Comparison of ENCODE assay signal across 22 mouse cellular contexts in genomic region chr17:73082506-73083196, GRCm38 (mm10). TPM values are rescaled to one million over a fixed set of nuclear protein-coding genes. Genes with fewer than 3 reads are reported as not detected.
DNase-seq lines count a peak whose midpoint lies in the region; ATAC-seq lines count a peak whose summit lies in the region.
"Had no signal": no experiment of that assay in that cellular context is flagged by ENCODE, and none has a peak within 500 bp of the region (broad histone marks: within the 10 kb centered on the region; RNA-seq: fewer than 3 reads in every experiment).

No protein-coding gene starts in this region.

- no peak overlapping the region for H3K4me2 ChIP-seq in embryonic facial prominence, embryonic 11.5 days (ENCODE audit: low read depth, low read length)
- no peak overlapping the region for H3K4me2 ChIP-seq in heart, embryonic 14.5 days (ENCODE audit: low read length)
- H3K4me2 ChIP-seq in kidney, embryonic 15.5 days, result no peak overlapping the region
- H3K4me2 ChIP-seq: lung, embryonic 15.5 days; midbrain, embryonic 13.5 days had no signal

- peak; percentile 15 for DNase-seq in embryonic facial prominence, embryonic 11.5 days (ENCODE audit: low spot score)
- no peak for DNase-seq in embryonic facial prominence, embryonic 10.5 days (ENCODE audit: low spot score)
- DNase-seq in heart, adult 8-10 months (ENCODE audit: low spot score), result no peak
- DNase-seq in kidney, adult 18-20 months, result no peak
- peak; percentile 33 for DNase-seq in splenic B cell, adult 2 months (ENCODE audit: low read depth, low spot score)
- no peak for DNase-seq in urinary bladder, postnatal 14 days (ENCODE audit: low spot score)
- DNase-seq: adrenal gland, postnatal 25 days; cerebellum, adult 8-10 months; gastrocnemius, postnatal 14 days; kidney, adult 2 months; kidney, postnatal 10 days; lung, postnatal 36 days had no signal

- 79% methylated on average over 4 of the region's 4 CpGs for WGBS in embryonic facial prominence, embryonic 11.5 days
- WGBS in embryonic facial prominence, embryonic 10.5 days, result 83% methylated on average over 4 of the region's 4 CpGs
- 83% methylated on average over 4 of the region's 4 CpGs for WGBS in heart, embryonic 14.5 days
- 78% methylated on average over 4 of the region's 4 CpGs for WGBS in kidney, embryonic 15.5 days

- H3K4me1 ChIP-seq in embryonic facial prominence, embryonic 11.5 days (ENCODE audit: control insufficient read depth, insufficient read depth, low read length), result no peaks in the 10 kb centered on the region
- H3K4me1 ChIP-seq in embryonic facial prominence, embryonic 10.5 days, result peaks cover 7% of the 10 kb centered on the region; the same call in 1 of the 2 replicates
- peaks cover 17 to 42% of the 10 kb centered on the region in 2 experiments for H3K4me1 ChIP-seq in heart, embryonic 14.5 days (ENCODE audit: control insufficient read depth in 2 of 2, insufficient read depth in 2 of 2, low read length in 2 of 2)
- peaks cover 13% of the 10 kb centered on the region for H3K4me1 ChIP-seq in kidney, embryonic 15.5 days
- H3K4me1 ChIP-seq: midbrain, embryonic 13.5 days had no signal

- ATAC-seq in embryonic facial prominence, embryonic 11.5 days (replicated peaks; ENCODE audit: insufficient number of reproducible peaks, low FRiP score, low TSS enrichment, low read depth), result no peak
- ATAC-seq in heart, embryonic 14.5 days (ENCODE audit: insufficient number of reproducible peaks, insufficient read depth, low FRiP score, low read depth), result no peak
- ATAC-seq in kidney, embryonic 15.5 days (replicated peaks; ENCODE audit: low FRiP score), result no peak
- ATAC-seq: forebrain, embryonic 16.5 days; hindbrain, embryonic 16.5 days; midbrain, embryonic 13.5 days had no signal

- no peaks in the 10 kb centered on the region for H3K9me3 ChIP-seq in embryonic facial prominence, embryonic 11.5 days (replicated peaks; ENCODE audit: control insufficient read depth, low read length)
- no peaks in the 10 kb centered on the region for H3K9me3 ChIP-seq in embryonic facial prominence, embryonic 10.5 days
- no peaks in the 10 kb centered on the region for H3K9me3 ChIP-seq in heart, embryonic 14.5 days (ENCODE audit: control insufficient read depth, low read length)
- no peaks in the 10 kb centered on the region for H3K9me3 ChIP-seq in kidney, embryonic 15.5 days (replicated peaks)
- H3K9me3 ChIP-seq: lung, embryonic 15.5 days; megakaryocyte, embryonic 14.5 days; midbrain, embryonic 13.5 days had no signal

- no peaks in the 10 kb centered on the region for H3K27me3 ChIP-seq in embryonic facial prominence, embryonic 11.5 days (ENCODE audit: control insufficient read depth, insufficient read depth, low read length)
- no peaks in the 10 kb centered on the region for H3K27me3 ChIP-seq in embryonic facial prominence, embryonic 10.5 days (replicated peaks; ENCODE audit: low read depth, poor library complexity, severe bottlenecking)
- H3K27me3 ChIP-seq in heart, embryonic 14.5 days (ENCODE audit: control insufficient read depth, insufficient read depth, low read length), result no peaks in the 10 kb centered on the region
- H3K27me3 ChIP-seq in kidney, embryonic 15.5 days, result no peaks in the 10 kb centered on the region
- no peaks in the 10 kb centered on the region for H3K27me3 ChIP-seq in splenic B cell, adult 2 months (ENCODE audit: control insufficient read depth, insufficient read depth, low read length, poor library complexity, severe bottlenecking)
- H3K27me3 ChIP-seq: lung, embryonic 15.5 days; megakaryocyte, embryonic 14.5 days; midbrain, embryonic 13.5 days had no signal

- no peak overlapping the region for H3K9ac ChIP-seq in embryonic facial prominence, embryonic 11.5 days (replicated peaks; ENCODE audit: low read length)
- peak overlapping the region; percentile 22; the same call in 1 of the 2 replicates for H3K9ac ChIP-seq in heart, embryonic 14.5 days (ENCODE audit: low read length)
- no peak overlapping the region for H3K9ac ChIP-seq in kidney, embryonic 15.5 days
- H3K9ac ChIP-seq: liver, embryonic 14.5 days; lung, embryonic 15.5 days; midbrain, embryonic 13.5 days had no signal

- no peak overlapping the region for H3K4me3 ChIP-seq in embryonic facial prominence, embryonic 11.5 days (ENCODE audit: low read depth, low read length)
- no peak overlapping the region for H3K4me3 ChIP-seq in embryonic facial prominence, embryonic 10.5 days
- no peak overlapping the region for H3K4me3 ChIP-seq in heart, embryonic 14.5 days (ENCODE audit: control insufficient read depth in 1 of 2, insufficient read depth in 1 of 2, low read depth in 1 of 2, low read length in 2 of 2)
- no peak overlapping the region for H3K4me3 ChIP-seq in kidney, embryonic 15.5 days (replicated peaks)
- H3K4me3 ChIP-seq: left cerebral cortex, adult 2 months; lung, embryonic 15.5 days; megakaryocyte, embryonic 14.5 days; midbrain, embryonic 13.5 days had no signal

- H3K36me3 ChIP-seq in embryonic facial prominence, embryonic 11.5 days (replicated peaks; ENCODE audit: control insufficient read depth, insufficient read depth, low read depth, low read length), result no peaks in the 10 kb centered on the region
- no peaks in the 10 kb centered on the region for H3K36me3 ChIP-seq in embryonic facial prominence, embryonic 10.5 days (replicated peaks)
- no peaks in the 10 kb centered on the region for H3K36me3 ChIP-seq in heart, embryonic 14.5 days (ENCODE audit: control insufficient read depth, insufficient read depth, low read length)
- no peaks in the 10 kb centered on the region for H3K36me3 ChIP-seq in kidney, embryonic 15.5 days
- H3K36me3 ChIP-seq in splenic B cell, adult 2 months (ENCODE audit: control insufficient read depth, insufficient read depth, low read length, poor library complexity, severe bottlenecking), result no peaks in the 10 kb centered on the region
- H3K36me3 ChIP-seq: lung, embryonic 15.5 days; midbrain, embryonic 13.5 days had no signal

- 0 out of 2 replicates have a peak overlapping the region, but pooled peaks have one; percentile 28 for H3K27ac ChIP-seq in embryonic facial prominence, embryonic 11.5 days (replicated peaks; ENCODE audit: low read depth, low read length)
- no peak overlapping the region for H3K27ac ChIP-seq in embryonic facial prominence, embryonic 10.5 days (replicated peaks)
- peak overlapping the region; percentile 27 to 73; a peak in 2 of 4 replicates for H3K27ac ChIP-seq in heart, embryonic 14.5 days (replicated peaks in 1 of 2; ENCODE audit: control insufficient read depth in 1 of 2, insufficient read depth in 1 of 2, low read depth in 2 of 2, low read length in 2 of 2)
- H3K27ac ChIP-seq in kidney, embryonic 15.5 days, result peak overlapping the region; percentile 27; the same call in 1 of the 2 replicates
- H3K27ac ChIP-seq: left cerebral cortex, adult 2 months; liver, embryonic 14.5 days; lung, embryonic 15.5 days; midbrain, embryonic 13.5 days; stomach, postnatal 0 days had no signal

RNA-seq across cellular contexts. Expression of gene Lclat1, which starts 25.1 kb away (rescaled TPM):
- polyA plus RNA-seq in embryonic facial prominence, embryonic 11.5 days (2014; fragmentation: Nextera tagmentation; extraction: Ambion mirVana), result 18.6 and 19.3 TPM in 2 replicates
- polyA plus RNA-seq in embryonic facial prominence, embryonic 10.5 days (2016; fragmentation: Nextera tagmentation; extraction: Ambion mirVana), result 11.3 and 11.8 TPM in 2 replicates
- polyA plus RNA-seq in heart, embryonic 14.5 days (2014; fragmentation: Nextera tagmentation; extraction: Ambion mirVana), result 54.6 and 61.3 TPM in 2 replicates
- total RNA-seq in heart, adult 8-10 months (2022), result 100 to 1,000 TPM; 101 to 145 (median 128) TPM
- polyA plus RNA-seq in kidney, embryonic 15.5 days (2015; fragmentation: Nextera tagmentation; extraction: Ambion mirVana), result 17.0 and 17.3 TPM in 2 replicates

Comparison
In these comparisons a context has a peak if more than half of its experiments do, and no peak if none do; other contexts are left out.
1. DNase-seq: peak in embryonic facial prominence, embryonic 11.5 days (single experiment) and splenic B cell, adult 2 months (single experiment); none in embryonic facial prominence, embryonic 10.5 days (single experiment), heart, adult 8-10 months (single experiment), kidney, adult 18-20 months (single experiment) and urinary bladder, postnatal 14 days (single experiment).